Comparison of ENCODE assay signal across 9 mouse cellular contexts in the genomic region with DNA sequence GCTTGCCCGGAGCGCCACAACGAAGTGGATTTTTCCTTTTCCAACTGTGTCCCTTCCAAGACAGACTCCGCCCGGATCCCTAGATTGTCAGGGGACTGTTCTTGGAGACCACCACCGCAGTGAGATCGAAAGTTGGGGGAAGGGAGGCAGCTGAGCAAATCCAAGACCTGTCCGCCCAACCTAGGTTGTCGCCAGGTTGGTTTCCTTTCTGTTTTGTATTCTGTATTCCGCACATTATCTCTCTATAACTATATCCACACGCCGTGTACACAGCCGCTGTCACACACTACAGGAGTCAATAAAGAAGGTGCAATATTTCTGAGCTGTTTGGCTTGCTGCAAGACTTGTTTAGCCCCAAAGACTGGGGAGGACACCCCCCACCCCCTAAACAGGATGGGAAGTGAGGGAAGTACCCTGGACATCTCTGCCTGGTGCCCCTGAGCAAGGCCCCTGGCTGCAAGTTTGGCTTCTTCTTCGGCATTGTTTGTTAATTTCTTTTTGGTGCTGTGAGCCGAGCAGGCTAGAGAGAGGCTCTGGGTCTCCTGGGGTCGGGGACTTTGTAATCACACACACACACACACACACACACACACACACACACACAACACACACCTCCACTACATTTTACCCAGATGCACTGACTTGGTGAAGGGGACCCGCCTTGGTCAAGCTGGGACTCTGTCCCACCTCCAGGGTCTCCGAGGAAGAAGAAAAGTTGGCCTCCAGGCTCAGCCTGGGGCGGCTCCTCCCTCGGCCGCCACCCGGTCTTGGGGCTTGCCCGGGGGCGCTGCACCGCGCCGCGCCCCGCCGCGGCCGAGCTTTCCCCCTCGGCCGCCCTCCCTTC. TPM values are rescaled to one million over a fixed set of nuclear protein-coding genes. Genes with fewer than 3 reads are reported as not detected.
A peak's percentile ranks its signal among the peaks of the same experiment; 100 is the strongest.
DNase-seq lines count a peak whose midpoint lies in the region; ATAC-seq and TF ChIP-seq lines count a peak whose summit lies in the region.
"Had no signal": no experiment of that assay in that cellular context is flagged by ENCODE, and none has a peak within 500 bp of the region (broad histone marks: within the 10 kb centered on the region; RNA-seq: fewer than 3 reads in every experiment).

No protein-coding gene starts in this region.

- ATAC-seq in lung, embryonic 14.5 days (ENCODE audit: insufficient read depth): no peak
- ATAC-seq in forebrain, embryonic 13.5 days: no peak; the same call in 1 of the 2 replicates
- no peak for ATAC-seq in limb, embryonic 12.5 days (ENCODE audit: insufficient number of reproducible peaks, insufficient read depth, low FRiP score, low TSS enrichment, low read depth)
- ATAC-seq in CD4-positive, CD25-positive, alpha-beta regulatory T cell, adult 4 months: no peak

- peaks cover 100% of the 10 kb centered on the region for H3K27me3 ChIP-seq in lung, embryonic 14.5 days (ENCODE audit: insufficient read depth, low read length)
- peaks cover 79% of the 10 kb centered on the region for H3K27me3 ChIP-seq in forebrain, embryonic 13.5 days
- H3K27me3 ChIP-seq in limb, embryonic 12.5 days: peaks cover 100% of the 10 kb centered on the region
- H3K27me3 ChIP-seq in splenic B cell, adult 2 months (ENCODE audit: control insufficient read depth, insufficient read depth, low read length, poor library complexity, severe bottlenecking): peaks cover 10% of the 10 kb centered on the region; the same call in 1 of the 2 replicates

- WGBS in lung, embryonic 14.5 days: 1% methylated on average over 34 of the region's 34 CpGs
- 2% methylated on average over 18 of the region's 34 CpGs for WGBS in forebrain, embryonic 13.5 days
- under 1% methylated on average over 27 of the region's 34 CpGs for WGBS in limb, embryonic 12.5 days

- H3K4me1 ChIP-seq in lung, embryonic 14.5 days (ENCODE audit: insufficient read depth): no peaks in the 10 kb centered on the region
- peaks cover 55% of the 10 kb centered on the region for H3K4me1 ChIP-seq in forebrain, embryonic 13.5 days
- peaks cover 40% of the 10 kb centered on the region for H3K4me1 ChIP-seq in limb, embryonic 12.5 days (replicated peaks)

- no peak for TF ChIP-seq CTCF in lung, embryonic 14.5 days (IDR thresholded peaks at IDR 0.05; ENCODE audit: low read depth)

- DNase-seq in lung, embryonic 14.5 days: no peak
- DNase-seq in lung, postnatal 4 days: no peak
- peak; percentile 28 for DNase-seq in splenic B cell, adult 2 months (ENCODE audit: low read depth, low spot score)
- no peak for DNase-seq in adrenal gland, postnatal 14 days
- no peak for DNase-seq in testis, postnatal 10 days (ENCODE audit: low spot score)
- DNase-seq: lung, postnatal 14 days had no signal

- no peaks in the 10 kb centered on the region for H3K36me3 ChIP-seq in lung, embryonic 14.5 days (ENCODE audit: insufficient read depth)
- H3K36me3 ChIP-seq in forebrain, embryonic 13.5 days (ENCODE audit: poor library complexity, severe bottlenecking): no peaks in the 10 kb centered on the region
- H3K36me3 ChIP-seq in limb, embryonic 12.5 days: no peaks in the 10 kb centered on the region
- no peaks in the 10 kb centered on the region for H3K36me3 ChIP-seq in splenic B cell, adult 2 months (ENCODE audit: control insufficient read depth, insufficient read depth, low read length, poor library complexity, severe bottlenecking)

- H3K4me2 ChIP-seq in lung, embryonic 14.5 days: peak overlapping the region; percentile 49
- H3K4me2 ChIP-seq in forebrain, embryonic 13.5 days: peak overlapping the region; percentile 75
- H3K4me2 ChIP-seq in limb, embryonic 12.5 days: peak overlapping the region; percentile 53

- no peak overlapping the region for H3K9ac ChIP-seq in lung, embryonic 14.5 days
- H3K9ac ChIP-seq in forebrain, embryonic 13.5 days: peak overlapping the region; percentile 74
- H3K9ac ChIP-seq in limb, embryonic 12.5 days (replicated peaks): peak overlapping the region; percentile 23; the same call in 1 of the 2 replicates

- peak overlapping the region; percentile 26 for H3K4me3 ChIP-seq in lung, embryonic 14.5 days (ENCODE audit: low read depth, low read length)
- H3K4me3 ChIP-seq in forebrain, embryonic 13.5 days: peak overlapping the region; percentile 48
- H3K4me3 ChIP-seq in limb, embryonic 12.5 days (replicated peaks): peak overlapping the region; percentile 40

- H3K9me3 ChIP-seq in lung, embryonic 14.5 days (ENCODE audit: low read depth, low read length): no peaks in the 10 kb centered on the region
- H3K9me3 ChIP-seq in forebrain, embryonic 13.5 days (replicated peaks): no peaks in the 10 kb centered on the region
- no peaks in the 10 kb centered on the region for H3K9me3 ChIP-seq in limb, embryonic 12.5 days

- no peak overlapping the region for H3K27ac ChIP-seq in lung, embryonic 14.5 days (ENCODE audit: low read depth)
- peak overlapping the region; percentile 85 for H3K27ac ChIP-seq in forebrain, embryonic 13.5 days
- H3K27ac ChIP-seq in limb, embryonic 12.5 days: no peak overlapping the region

RNA-seq across cellular contexts. Expression of a gene that starts 3.7 kb away (rescaled TPM):
- not detected in 2 replicates for polyA plus RNA-seq in lung, embryonic 14.5 days (2014; fragmentation: Nextera tagmentation; extraction: Ambion mirVana)
- 4.8 and 5.2 TPM in 2 replicates for polyA plus RNA-seq in forebrain, embryonic 13.5 days (2015; fragmentation: Nextera tagmentation; extraction: Ambion mirVana)
- not detected in 2 replicates for polyA plus RNA-seq in limb, embryonic 12.5 days (2016; fragmentation: Nextera tagmentation; extraction: Ambion mirVana)
- total RNA-seq in adrenal gland, postnatal 14 days (2021): not detected in 2 replicates
- polyA plus RNA-seq in CD4-positive, CD25-positive, alpha-beta regulatory T cell, adult 4 months (2017; shearing (Covaris generic)): not detected

RNA-seq across cellular contexts. Expression of a gene that starts 58.9 kb away (rescaled TPM):
- polyA plus RNA-seq in lung, embryonic 14.5 days (2014; fragmentation: Nextera tagmentation; extraction: Ambion mirVana): 12.1 and 13.0 TPM in 2 replicates
- polyA plus RNA-seq in forebrain, embryonic 13.5 days (2015; fragmentation: Nextera tagmentation; extraction: Ambion mirVana): 14.4 and 16.2 TPM in 2 replicates
- polyA plus RNA-seq in limb, embryonic 12.5 days (2016; fragmentation: Nextera tagmentation; extraction: Ambion mirVana): 16.8 and 20.4 TPM in 2 replicates
- total RNA-seq in adrenal gland, postnatal 14 days (2021): 58.0 and 62.1 TPM in 2 replicates
- 10 to 100 TPM in 1 of 2 experiments, 1 to 10 TPM in 1; 9.8 to 12.6 TPM for polyA plus RNA-seq in CD4-positive, CD25-positive, alpha-beta regulatory T cell, adult 4 months (2017; shearing (Covaris generic))
